Mouse (Mus musculus) natural killer cell, adult 2 months (primary cell): Measurements from ENCODE around the gene Ubap1l.
"Not testable (repeated sequence)": the region's sequence is repeated elsewhere in the genome, so short reads cannot be mapped to it uniquely, and the experiment has no call there.

Experiments used
- DNase-seq, 2 experiments: peaks; one replicate each; pipeline ENCODE4 v3.0.0; 2022; ENCODE audit warnings: low spot score in 2 of 2

Ubap1l gene

DNA sequence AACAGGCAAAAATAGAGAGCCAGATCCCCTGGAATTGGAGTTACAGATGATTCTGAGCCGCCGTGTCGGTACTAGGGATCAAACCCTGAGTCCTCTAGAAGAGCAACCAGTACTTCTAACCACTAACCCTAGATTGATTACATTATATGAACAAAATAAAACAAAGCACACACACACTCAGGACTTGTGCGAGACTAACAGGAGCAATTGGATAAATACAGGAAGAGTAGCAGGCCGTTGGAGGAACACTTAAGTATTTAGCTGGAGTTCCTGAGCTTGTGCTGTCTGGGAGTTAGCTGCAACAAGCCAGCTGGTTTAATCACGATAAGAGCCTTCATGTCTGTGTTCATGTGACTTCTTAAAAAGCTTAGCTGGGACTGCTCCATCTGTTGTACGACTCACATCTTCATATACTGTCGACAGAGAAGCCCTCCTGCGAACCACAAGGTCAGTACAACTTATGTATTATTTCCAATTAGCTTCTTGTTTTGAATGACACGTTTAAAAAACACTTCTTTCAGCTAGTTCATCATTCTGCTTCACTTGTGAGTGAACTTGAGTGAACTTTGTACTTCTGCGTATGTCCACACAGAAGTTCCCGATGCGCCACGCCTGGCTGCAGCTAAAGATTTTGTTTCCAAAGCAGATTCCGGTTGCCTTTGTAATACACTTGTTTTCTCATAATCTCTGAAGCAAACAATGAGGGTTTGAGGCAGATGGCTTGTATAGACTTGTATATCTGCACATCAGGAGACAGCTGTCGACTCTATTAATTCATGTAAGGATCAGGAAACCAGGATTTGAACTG lies at the start of gene Ubap1l:
Ubap1l (plus strand) TSS at position 401 of the 808 bp plus-strand sequence.
- no peak for DNase-seq

DNA sequence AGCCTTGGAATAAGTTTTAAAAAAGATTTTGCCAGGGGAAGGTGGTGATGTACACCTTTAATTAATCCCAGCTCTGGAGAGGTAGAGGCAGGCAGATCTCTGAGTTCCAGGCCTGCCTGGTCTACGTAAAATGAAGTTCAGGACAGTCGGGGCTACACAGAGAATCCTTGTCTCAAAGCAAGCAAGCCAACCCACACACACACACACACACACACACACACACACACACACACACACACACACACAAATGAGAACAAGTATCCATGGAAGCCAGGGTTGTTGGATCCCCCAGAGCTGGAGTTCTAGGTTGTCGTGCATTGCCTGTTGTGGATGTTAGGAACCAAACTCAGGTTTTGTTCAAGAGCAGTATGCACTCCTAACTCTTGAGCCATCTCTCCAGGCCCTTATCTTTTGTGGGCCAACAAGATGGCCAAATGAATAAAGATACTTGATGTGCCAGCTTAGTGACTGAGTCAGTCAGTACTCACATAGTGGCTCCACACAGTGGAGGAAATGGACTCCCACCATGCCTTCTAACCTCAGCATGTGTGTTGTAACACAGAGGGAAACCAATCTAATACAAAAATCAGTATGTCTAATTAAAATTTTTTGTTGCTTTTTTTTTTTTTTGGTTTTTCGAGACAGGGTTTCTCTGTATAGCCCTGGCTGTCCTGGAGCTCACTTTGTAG lies 48.0 kb upstream of the Ubap1l start:
- DNase-seq, result no peak

DNA sequence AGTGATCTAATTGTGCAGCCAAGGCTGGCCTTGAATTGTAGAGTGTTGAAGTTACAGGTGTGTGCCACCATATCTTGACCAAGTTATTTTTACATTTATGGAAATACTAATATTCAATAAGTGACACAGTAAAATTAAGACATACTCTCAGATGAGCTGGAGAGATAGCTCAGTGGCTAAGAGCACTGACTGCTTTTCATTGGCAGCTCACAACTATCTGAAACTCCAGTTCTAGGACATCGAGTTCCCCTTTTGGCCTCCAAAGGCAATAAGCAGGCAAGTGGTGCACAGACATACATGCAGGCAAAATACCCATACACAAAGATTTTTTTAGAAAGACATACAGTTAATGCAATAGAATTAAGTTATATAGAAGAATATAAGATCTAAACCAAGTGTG lies 47.0 kb upstream of the Ubap1l start:
- DNase-seq, result no peak

DNA sequence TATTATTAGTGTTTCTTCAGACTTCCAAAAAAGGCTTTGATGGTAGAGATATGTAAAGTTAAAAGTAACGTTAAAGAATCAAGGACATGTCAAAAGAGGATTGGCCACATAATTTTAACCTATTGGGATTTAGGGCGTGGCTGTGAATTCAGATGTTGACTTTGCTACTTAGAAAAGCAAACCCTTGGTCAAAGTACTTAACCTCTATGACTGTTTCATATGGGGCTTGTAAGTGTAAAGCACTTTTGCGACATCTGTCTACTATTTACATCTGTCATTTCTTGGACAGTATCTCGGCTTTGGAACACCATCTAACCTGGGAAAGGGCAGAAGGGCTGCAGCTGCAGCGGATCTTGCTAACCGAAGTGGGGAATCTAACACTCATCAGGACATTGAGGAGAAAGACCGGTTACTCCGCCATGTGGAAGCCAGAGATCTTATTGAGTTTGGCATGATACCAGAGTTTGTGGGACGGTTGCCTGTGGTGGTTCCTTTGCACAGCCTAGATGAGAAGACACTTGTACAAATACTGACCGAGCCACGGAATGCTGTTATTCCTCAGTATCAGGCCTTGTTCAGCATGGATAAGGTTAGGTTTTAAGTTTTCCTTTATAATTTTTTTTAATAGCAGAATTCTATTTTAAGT lies 38.5 kb upstream of the Ubap1l start:
- DNase-seq, result no peak

DNA sequence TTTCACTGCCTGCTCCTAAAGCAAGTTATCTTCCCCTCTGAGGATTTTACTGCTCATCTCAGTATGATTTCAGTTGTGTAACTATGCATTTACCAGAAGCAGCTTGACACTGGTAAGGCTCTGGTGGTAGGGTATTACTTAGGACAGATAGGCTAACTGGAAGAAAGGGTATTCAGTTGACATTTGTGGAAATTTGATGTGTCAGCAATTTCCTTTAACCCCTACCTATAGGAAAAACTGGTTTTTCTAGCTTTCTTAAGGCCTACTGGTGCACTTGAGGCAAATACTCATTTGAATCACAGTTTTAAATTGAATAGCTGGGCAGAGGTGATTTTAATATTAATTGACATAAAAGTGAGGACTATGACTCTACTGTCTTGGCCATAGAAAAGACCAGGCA lies 34.9 kb upstream of the Ubap1l start:
- no peak for DNase-seq

DNA sequence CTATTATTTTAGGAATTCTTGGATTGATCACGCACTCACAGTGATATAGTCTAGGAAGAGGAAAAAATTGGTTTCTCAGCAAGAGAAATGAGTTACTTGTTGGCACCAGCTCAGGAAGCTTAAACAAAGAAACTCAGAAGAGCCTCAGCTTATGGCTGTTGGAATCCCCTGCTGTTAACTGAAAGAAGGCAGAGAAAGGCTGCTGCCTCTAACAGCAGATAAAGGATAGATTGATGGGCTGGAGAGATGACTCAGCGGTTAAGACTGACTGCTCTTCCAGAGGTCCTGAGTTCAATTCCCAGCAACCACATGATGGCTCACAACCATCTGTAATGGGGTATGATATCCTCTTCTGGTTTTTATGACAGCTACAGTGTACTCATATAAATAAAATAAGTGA lies 33.5 kb upstream of the Ubap1l start:
- DNase-seq, result no peak

DNA sequence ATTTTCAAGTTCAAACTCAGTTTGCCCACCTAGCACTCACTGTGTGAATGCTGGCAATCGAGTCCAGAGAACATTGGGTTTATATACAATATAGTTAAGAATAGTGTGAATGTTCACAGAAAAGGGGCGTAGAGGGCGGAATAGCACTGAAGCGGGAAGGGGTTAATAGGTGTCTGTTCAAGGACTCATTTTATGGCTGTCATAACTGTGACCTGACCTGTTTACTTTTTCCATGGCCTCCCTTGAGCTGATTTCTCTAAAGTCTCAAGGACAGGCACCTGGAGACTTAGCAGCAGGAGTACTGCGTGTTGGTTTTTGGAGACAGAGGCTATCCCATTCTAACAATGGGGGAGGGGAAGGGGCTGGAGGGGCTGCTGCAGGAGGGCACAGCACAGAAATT lies 26.9 kb upstream of the Ubap1l start:
- no peak for DNase-seq

DNA sequence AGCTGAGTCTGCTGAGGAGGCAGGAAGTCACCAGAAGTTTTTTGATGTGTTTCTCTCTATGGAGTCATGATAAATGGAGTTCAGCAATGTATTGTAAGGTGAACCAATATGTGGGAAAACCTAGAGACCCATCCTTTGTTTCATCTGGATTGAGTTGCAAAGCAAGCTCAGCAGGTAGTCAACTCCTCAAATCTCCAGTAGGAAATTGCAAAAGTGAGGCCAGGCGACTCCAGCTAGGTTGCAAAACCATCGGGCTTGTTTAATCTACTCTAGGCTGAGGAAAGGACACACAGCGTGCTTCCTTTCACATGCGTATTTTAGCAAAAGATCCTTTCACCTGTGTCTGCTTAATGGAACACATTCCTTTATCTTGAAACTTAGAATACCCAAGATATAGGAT lies 21.7 kb upstream of the Ubap1l start:
- DNase-seq, result no peak

DNA sequence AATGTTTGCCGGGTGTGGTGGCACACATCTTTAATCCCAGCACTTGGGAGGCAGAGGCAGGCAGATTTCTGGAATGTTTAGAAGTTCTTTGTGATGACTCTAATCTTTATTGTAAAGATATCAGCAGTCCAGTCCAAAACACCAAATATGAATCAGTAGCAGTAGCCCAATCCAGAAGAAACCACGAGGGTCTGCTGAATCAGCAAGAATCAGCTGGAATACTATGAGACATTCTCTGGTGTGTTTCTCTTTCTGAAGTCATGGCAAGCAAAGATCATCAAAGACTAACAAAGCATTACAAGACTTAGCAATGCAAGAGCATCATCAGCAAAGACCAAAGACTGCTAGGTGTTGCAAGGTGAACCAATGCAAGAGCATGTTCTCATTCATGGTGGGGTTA lies 20.4 kb upstream of the Ubap1l start:
- DNase-seq, result no peak

DNA sequence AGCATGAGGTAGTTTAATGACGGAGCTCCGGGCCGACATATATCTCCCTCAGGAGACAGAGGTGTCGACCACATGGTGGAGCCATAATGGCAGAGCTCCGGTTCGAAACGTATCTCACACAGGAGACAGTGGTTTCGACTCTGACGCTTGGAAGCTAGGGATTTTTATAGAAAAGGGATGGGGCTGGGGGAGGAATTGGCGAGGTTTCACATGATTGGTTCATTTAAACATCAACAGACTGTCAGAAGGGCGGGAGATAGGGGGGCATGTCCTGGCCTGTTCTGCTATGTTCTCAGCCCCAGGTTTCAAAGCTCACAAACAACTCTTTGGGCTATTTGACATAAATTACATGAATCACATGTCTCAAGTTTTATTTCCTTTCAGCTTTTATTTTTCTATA lies 15.4 kb upstream of the Ubap1l start:
- not testable (repeated sequence) for DNase-seq

DNA sequence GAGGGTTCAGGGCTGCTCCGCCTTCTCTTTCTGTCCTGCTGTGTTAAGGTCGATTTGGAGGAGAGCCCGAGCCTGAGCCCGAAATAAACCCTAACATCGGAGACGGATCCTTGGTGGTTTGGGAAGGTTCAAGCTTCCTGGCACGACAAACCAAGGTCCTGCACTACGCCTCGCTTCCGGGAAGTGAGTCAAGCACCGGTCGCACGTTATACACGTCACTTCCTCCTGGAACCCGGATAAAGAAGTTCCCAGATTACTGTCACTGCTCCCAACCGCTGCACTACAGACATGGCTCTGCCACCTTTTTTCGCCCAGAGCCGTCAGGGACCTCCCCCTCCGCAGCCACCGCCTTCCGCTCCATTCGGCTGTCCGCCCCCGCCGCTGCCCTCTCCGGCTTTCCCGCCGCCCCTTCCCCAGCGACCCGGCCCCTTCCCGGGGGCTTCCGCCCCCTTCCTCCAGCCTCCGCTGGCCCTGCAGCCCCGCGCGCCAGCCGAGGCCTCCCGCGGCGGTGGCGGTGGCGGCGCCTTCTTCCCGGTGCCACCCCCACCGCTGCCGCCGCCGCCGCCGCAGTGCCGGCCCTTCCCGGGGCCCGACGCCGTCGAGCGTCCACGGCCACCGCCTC lies 14.9 kb upstream of the Ubap1l start, which contains the start of gene Pdcd7:
Pdcd7 (plus strand) TSS at position 251 of the 622 bp plus-strand sequence.
- DNase-seq, result peak; percentile 89 to 92

DNA sequence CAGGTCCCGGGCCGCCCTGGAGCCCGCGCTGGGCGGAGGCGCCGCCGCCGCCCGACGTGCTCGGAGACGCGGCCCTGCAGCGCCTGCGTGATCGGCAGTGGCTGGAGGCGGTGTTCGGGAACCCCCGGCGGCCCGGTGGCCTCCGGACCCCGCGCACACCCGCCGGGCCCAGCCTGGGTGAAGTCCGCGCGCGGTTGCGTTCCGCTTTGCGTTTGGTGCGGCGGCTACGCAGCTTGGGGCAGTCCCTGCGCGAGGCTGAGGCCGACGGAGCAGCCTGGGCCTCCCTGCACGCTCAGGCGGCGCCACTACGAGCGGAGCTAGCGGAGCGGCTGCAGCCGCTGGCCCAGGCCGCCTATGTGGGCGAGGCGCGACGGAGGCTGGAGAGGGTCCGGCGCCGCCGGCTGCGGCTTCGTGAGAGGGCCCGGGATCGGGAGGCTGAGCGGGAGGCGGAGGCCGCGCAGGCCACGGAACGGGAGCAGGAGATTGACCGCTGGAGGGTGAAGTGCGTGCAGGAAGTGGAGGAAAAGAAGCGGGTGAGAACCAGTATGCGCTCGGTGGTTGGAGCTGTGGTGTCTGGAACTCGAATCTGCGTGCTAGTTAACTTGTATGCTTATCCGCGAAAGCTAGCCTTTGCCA lies 14.2 kb upstream of the Ubap1l start:
- peak; percentile 48 to 49 for DNase-seq

DNA sequence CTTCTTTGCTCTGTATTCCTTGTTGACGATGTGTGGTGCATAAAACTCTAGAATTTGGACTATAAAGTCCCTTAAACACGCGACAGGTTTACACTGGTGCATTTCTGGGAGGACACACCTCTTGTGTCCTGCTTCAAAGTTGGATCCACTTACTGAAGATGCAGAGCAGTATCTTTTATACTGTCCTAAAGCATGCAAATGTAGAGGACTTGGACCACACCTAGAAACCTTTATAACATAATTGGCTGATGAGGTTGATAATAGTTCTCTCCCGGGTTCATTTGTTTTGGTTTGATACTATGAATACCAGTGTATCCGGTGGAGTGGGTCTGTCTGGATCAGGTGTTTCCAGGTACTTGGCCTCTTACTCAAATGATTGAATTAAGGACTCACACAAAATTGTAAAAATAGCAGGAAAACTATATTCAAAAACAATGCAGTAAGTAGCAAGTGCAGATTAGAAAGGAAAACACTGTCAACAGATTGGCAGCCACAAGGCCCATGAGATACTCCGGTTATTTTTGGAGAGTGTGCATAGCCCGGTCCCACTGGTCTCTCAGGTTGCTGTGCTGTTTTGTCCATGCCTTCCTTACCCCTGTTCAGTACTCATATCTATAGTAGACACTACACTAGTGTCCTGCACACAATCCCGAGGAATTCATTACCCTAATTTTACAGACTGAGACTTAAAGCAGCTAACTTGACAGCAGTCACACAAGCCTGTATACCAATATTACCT lies 13.6 kb upstream of the Ubap1l start:
- no peak for DNase-seq

DNA sequence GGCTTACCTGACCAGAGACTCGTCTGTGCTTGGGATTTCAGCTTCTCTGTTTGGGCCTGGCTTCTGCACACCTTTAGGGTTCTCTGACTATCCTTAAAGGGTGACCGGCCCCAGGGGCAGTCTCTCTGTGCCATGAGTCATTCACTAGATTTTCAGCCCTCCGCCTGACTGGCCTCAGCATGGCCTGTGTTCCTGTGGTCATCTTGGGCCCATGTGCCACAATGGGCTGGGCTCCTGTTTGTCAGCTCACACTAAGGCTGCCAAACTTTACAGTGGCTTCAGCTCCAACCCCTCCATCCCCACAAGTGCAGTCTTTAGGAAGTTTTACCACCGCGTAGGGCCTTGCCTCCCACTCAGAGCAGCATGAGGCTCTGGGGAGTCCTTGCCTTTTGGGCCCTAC lies 7.6 kb upstream of the Ubap1l start:
- DNase-seq, result no peak

DNA sequence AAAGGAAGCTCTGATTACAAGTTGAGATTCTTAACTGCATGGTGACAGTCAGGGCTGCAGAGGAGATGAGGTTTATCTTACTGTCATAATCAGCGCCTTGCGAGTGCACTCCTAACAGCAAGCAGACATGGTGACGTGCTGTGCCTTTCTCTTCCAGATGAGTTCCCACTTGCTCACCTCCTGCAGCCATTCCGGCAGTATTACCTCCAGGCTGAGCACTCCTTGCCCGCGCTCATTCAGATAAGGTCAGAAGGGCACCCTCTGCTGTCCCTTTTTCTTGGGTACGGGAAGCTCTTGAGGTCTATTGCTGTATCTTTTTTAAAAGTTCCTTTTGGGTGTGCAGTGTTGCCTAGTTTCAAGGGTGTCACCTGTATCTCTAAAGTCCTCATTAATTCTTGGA lies 4.3 kb upstream of the Ubap1l start:
- DNase-seq, result no peak

DNA sequence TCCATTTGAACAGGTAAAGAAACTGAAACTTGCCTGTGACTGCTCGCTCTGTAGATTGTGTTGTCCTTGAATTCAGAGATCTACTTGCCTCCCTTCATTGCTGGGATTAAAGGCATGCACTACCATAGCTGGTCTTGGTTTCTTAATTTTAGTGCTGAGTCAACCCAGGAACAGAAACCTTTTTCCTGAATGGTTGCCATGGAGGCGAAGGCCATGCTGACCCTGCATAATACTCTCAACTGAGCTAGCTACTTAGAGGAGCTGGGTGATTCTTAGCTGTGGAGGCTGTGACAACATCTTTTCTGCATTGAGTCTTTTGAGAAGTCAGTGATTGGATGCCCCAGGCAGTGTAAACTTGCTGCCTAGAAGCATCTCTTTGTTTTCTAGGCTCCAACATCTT lies 3.9 kb upstream of the Ubap1l start:
- DNase-seq, result no peak

DNA sequence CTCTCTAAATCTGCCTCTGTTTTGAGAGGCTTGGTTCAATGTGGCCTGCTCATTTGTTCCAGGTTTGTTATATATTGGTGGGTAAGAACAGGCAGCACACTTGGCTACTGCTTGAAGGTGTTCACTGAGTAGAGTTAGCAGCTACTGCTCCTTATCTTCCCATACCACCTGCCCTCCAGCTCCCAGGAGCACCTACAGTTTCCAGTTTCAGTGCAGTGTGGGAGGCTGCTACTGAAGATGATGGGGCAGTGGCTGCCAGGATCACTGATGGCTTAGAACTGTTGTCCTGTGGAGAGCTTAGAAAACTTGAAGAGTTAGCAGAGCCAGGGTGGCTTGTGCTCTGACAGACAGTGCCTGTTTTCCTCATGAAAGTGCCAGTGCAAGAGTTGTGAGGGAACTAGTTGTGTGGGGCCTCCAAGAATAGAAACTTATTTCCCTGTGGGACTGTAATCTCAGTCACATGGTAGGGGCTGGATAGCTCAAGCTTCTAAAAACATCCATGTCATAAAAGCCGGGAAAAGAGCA lies 1.8 kb upstream of the Ubap1l start:
- no peak for DNase-seq

DNA sequence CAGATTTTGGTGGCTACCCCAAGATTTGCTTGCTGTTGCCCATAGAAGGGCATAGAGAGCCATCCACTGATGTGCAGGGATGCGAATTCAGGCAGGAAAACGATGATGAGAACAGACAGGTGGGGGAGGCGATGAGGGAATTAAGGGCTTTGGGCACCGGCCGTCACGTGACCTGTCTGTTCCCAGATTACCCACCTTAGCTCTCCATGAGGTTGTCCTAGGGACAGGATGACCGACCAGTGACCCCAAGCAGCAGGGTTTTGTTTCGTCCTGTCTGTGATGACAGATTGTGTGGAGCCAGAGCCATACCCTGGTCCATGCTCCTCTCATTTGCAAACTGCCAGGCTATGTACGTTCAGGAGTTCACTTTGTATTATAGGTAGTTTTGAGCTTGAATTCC lies 2.8 kb downstream of the Ubap1l start:
- no peak for DNase-seq

DNA sequence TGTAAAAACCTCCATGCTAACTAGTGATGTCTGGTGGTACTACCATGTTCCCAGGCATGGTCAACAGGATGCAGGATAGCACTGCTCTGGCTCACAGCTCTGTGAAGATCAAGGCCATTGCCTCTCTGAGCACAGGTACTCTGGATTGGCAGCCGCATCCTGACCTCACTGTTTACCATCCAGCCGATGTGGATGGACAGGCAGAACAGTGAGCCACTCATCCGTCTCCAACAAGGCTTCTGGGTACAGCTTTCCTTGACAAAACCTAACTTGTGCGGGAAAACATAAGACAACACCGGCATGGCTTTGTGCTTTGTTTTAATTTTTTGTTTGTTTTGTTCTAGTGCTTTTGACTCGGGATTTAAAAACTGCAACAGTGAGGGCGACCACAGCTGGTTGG lies 4.9 kb downstream of the Ubap1l start:
- no peak for DNase-seq

DNA sequence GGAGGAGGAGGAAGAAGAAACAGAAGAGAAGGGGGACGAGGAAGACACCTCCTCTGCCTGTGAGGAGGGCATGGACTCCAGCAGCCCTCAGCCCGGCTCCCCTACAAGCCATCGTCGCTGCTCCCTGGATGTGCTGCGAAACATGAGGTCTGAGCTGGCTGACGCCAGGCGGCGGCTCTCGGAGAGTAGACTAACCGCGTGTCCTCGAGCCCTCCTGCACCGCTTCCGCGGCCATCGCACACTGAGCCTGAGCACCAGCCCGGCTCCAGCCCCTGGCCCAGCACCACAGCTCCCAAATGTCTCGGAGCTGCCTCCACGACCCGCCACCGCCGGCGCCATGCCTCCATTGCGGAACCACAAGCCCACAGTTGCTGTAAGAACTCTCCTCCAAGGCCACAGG lies 10.9 kb downstream of the Ubap1l start:
- DNase-seq, result no peak

DNA sequence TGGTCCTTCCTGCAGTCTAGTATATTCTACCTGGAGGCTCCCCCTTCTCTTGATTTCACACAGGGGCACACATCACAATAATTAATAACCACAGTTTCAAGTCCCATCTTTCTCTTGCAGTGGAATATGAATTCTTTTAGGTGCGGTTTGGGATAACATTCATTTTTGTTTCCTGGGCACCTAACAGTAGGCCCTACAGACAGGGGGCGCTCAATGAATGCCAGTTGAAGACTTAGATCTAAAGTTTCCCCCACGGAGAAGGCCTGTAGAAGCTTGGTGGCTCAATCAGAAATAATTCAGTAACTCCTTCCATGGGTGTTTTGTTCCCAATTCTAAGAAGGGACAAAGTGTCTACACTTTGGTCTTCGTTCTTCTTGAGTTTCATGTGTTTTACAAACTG lies 11.6 kb downstream of the Ubap1l start:
- DNase-seq, result no peak
